Mouse (Mus musculus) limb, embryonic 15.5 days (tissue): Measurements from ENCODE around the gene Gpr157. TPM values are rescaled to one million over a fixed set of nuclear protein-coding genes. Genes with fewer than 3 reads are reported as not detected.
A peak's percentile ranks its signal among the peaks of the same experiment; 100 is the strongest.

ENCODE experiments used
- ATAC-seq: fragments of 200-750 bp; cut with Nextera tagmentation; 2 replicates; pipeline ENCODE4 v1.8.0; 2017; ENCODE audit warnings: low read depth, moderate TSS enrichment; ENCODE audit not compliant: insufficient number of reproducible peaks, low FRiP score, low TSS enrichment
- H3K27ac ChIP-seq: fragments of 300-500 bp; sonication (generic); 2 replicates; pipeline ENCODE4 v1.5.1; 2015; ENCODE audit warnings: moderate library complexity, mild to moderate bottlenecking, inconsistent platforms
- H3K27me3 ChIP-seq: fragments of 300-500 bp; sonication (generic); 2 replicates; pipeline ENCODE4 v1.6.1; 2015; ENCODE audit warnings: inconsistent platforms
- H3K36me3 ChIP-seq: fragments of 300-500 bp; sonication (generic); 2 replicates; pipeline ENCODE4 v1.6.1; 2015; ENCODE audit warnings: inconsistent platforms
- H3K4me1 ChIP-seq: fragments of 300-500 bp; sonication (generic); 2 replicates; pipeline ENCODE4 v1.6.1; 2015; ENCODE audit warnings: inconsistent platforms
- H3K4me2 ChIP-seq: fragments of 300-500 bp; sonication (generic); 2 replicates; pipeline ENCODE4 v1.6.1; 2015; ENCODE audit warnings: mild to moderate bottlenecking, inconsistent platforms
- H3K4me3 ChIP-seq: fragments of 300-500 bp; sonication (generic); 2 replicates; pipeline ENCODE4 v1.5.1; 2015; ENCODE audit warnings: mild to moderate bottlenecking, inconsistent platforms
- H3K9ac ChIP-seq: fragments of 300-500 bp; sonication (generic); 2 replicates; pipeline ENCODE4 v1.6.1; 2015; ENCODE audit warnings: inconsistent platforms
- H3K9me3 ChIP-seq: fragments of 300-500 bp; sonication (generic); 2 replicates; pipeline ENCODE4 v1.6.1; 2016; ENCODE audit warnings: inconsistent platforms
- WGBS: fragments of 180-500 bp; shearing (Covaris S2); methylation state at CpG from one replicate; pipeline ENCODE4 v1.1.7; 2015; 5-methylcytosine and 5-hydroxymethylcytosine counted together
- polyA plus RNA-seq: library from polyadenylated mRNA; unstranded; fragments of >200 nt; fragmentation: Nextera tagmentation; extraction: Ambion mirVana; gene quantifications from 2 replicates; pipeline ENCODE4 v1.2.1, GENCODE M21; 2015

The Gpr157 gene
- polyA plus RNA-seq, 1 experiment from 2014 or later, result 1.4 TPM

DNA sequence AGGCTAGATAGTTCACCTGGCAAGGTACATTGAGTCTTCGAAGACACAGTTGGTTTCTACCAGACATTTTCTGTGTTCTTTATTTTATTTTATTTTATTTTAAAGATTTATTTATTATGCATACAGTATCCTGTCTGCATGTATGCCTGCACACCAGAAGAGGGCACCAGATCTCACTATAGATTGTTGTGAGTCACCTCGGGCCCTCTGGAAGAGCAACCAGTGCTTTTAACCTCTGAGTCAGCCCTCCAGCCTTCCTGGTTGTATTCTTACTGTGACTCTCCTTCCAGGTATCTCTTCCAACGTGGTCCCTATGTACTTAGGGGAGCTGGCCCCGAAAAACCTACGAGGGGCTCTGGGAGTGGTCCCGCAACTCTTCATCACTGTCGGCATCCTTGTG lies 48.1 kb downstream of the Gpr157 start:
- H3K4me3 ChIP-seq, result no peak overlapping the region
- ATAC-seq, result no peak
- no peak overlapping the region for H3K27ac ChIP-seq
- H3K36me3 ChIP-seq, result no peaks in the 10 kb centered on the region
- no peaks in the 10 kb centered on the region for H3K9me3 ChIP-seq
- 83% methylated on average over 7 of the region's 7 CpGs for WGBS
- no peaks in the 10 kb centered on the region; the same call in 1 of the 2 replicates for H3K27me3 ChIP-seq
- no peak overlapping the region for H3K4me2 ChIP-seq
- H3K9ac ChIP-seq, result no peak overlapping the region
- peaks cover 15% of the 10 kb centered on the region for H3K4me1 ChIP-seq

DNA sequence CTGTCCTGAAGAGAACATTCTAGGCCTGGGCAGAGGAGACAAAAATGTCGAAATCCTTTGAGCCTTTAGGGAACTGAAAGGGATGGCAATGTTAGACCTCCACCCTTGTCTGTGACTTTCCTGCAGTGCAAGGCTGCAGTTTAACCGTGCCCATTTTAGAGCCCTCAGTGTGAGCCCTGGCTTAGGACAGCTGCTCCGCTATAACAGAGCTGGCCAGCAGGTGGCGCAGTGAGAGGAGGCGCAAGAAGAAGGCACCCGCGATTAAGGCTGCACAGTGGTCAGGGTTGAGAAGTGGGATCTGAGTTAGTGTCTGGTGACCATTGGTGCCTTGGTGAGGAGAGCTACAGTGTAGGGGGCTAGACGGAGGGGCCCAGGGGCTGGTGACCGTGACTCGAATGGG lies 49.5 kb downstream of the Gpr157 start:
- Histone ChIP-seq H3K27me3 (no peaks in the 10 kb centered on the region; the same call in 1 of the 2 replicates), H3K4me2 (no peak overlapping the region), H3K27ac (no peak overlapping the region), H3K4me3 (no peak overlapping the region), H3K36me3 (no peaks in the 10 kb centered on the region), H3K4me1 (peaks cover 15% of the 10 kb centered on the region), H3K9me3 (no peaks in the 10 kb centered on the region), H3K9ac (no peak overlapping the region)
- 11% methylated on average over 10 of the region's 10 CpGs for WGBS
- ATAC-seq, result no peak

DNA sequence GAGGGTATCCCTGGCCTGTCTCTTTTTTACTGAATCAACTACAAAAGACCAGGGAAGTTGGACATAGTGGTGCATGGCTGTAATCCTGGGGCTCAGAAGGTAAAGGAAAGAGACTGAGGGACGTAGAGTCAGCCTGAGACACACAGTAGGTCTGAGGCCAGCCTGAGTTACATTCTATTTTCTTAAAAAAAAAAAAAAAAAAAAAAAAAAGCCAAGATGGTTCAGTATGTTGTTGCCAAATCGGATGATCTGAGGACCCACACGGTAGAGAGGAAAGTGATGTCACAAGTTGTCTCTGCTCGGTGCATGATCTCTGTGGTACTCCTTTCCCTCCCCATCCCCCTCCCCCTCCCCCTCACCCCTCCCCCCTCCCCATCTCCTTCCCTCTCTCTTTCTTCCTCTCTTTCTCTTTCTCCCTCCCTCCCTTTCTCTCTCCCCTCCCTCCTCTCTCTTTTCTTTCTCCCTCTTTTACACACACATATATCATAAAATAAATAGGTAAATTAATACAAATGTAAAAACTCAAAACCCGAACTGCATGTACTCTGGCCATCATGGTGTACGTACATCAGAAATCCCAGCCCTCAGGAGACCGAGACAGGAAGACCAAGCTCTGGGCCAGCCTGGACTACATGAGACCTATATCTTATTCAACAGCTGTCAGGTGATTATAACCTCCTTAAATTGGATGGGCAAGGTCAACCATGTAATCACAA lies 50.4 kb downstream of the Gpr157 start:
- H3K4me3 ChIP-seq, result no peak overlapping the region
- peak overlapping the region; percentile 39; the same call in 1 of the 2 replicates for H3K4me2 ChIP-seq
- no peaks in the 10 kb centered on the region; the same call in 1 of the 2 replicates for H3K27me3 ChIP-seq
- H3K9me3 ChIP-seq, result no peaks in the 10 kb centered on the region
- no peaks in the 10 kb centered on the region for H3K36me3 ChIP-seq
- ATAC-seq, result no peak
- WGBS, result 82% methylated on average over 7 of the region's 7 CpGs
- peaks cover 15% of the 10 kb centered on the region for H3K4me1 ChIP-seq
- no peak overlapping the region for H3K9ac ChIP-seq
- H3K27ac ChIP-seq, result no peak overlapping the region; the same call in 1 of the 2 replicates

DNA sequence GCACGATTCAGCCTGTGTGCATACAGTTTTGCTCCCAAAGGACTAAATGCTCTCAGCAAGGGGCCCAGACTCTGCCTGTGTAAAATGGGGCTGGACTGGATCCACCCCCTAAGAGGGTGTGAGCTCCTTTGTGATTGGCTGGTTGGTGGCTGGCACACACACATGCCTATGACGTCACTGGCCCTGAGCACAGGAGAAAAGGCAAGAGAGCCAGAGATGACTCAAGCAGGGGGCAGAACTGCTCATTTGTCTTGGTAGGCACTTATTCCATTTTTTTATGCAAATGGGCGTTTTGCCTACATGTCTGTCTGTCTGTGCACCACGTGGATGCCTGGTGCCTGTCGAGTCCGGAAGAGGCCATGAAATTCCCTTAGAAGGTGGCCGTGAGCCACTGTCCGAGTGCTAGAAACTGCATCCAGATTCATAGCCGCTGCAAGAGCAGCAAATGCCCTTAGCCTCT lies 50.9 kb downstream of the Gpr157 start:
- H3K4me1 ChIP-seq, result peaks cover 11% of the 10 kb centered on the region
- no peak overlapping the region for H3K9ac ChIP-seq
- H3K36me3 ChIP-seq, result no peaks in the 10 kb centered on the region
- WGBS, result 18% methylated on average over 9 of the region's 9 CpGs
- peak; percentile 42; the same call in 1 of the 2 replicates for ATAC-seq
- no peaks in the 10 kb centered on the region for H3K9me3 ChIP-seq
- peak overlapping the region; percentile 25 for H3K4me3 ChIP-seq
- H3K27me3 ChIP-seq, result no peaks in the 10 kb centered on the region
- H3K4me2 ChIP-seq, result peak overlapping the region; percentile 39
- no peak overlapping the region; the same call in 1 of the 2 replicates for H3K27ac ChIP-seq

DNA sequence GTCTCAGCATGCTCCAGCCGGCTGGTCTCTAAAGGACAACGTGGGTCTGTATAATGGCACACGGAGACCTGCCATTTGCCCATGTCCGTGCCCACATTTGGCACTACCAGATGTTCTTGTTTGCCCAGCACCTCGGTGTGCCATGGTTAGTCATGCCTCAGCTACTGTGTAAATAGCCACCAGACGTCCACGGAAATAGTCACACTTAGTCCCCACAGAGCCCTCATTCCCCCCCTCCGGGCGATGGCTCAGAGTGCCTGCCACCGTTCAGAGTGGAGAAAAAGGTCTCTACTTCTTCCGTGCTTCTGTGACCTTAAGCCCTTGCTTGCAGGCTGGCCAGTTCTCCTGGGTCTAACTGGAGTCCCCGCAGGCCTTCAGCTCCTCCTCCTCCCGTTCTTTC lies 51.9 kb downstream of the Gpr157 start:
- ATAC-seq, result no peak

DNA sequence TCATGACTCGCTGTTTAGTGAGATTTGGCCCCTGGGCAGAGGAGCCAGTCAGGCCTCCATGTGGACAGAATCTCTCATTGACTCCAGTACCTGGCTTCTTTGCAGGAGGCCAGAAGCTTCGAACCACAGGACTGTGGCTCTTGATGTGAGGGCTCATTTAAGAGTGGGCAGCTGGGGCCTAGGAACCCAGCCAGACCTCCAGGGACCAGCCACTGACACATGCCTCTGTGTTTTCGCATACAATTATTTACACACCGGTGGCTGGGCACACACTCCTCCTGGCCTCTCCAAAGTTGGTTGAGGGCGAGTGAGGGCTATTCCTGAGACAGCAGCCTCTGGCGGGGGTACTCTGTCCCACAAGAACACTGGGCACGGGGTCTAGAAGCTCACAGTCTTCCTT lies 53.2 kb downstream of the Gpr157 start:
- H3K4me3 ChIP-seq, result no peak overlapping the region
- WGBS, result 76% methylated on average over 7 of the region's 7 CpGs
- no peak overlapping the region for H3K4me2 ChIP-seq
- ATAC-seq, result no peak
- H3K9ac ChIP-seq, result no peak overlapping the region
- H3K9me3 ChIP-seq, result no peaks in the 10 kb centered on the region
- H3K36me3 ChIP-seq, result no peaks in the 10 kb centered on the region
- peaks cover 11% of the 10 kb centered on the region for H3K4me1 ChIP-seq
- H3K27me3 ChIP-seq, result no peaks in the 10 kb centered on the region
- H3K27ac ChIP-seq, result no peak overlapping the region

More for the DNA sequence above, 51.9 kb downstream of the Gpr157 start:
- Histone ChIP-seq H3K4me1 (peaks cover 11% of the 10 kb centered on the region), H3K36me3 (no peaks in the 10 kb centered on the region), H3K4me3 (no peak overlapping the region), H3K27ac (no peak overlapping the region), H3K27me3 (no peaks in the 10 kb centered on the region), H3K9me3 (no peaks in the 10 kb centered on the region), H3K4me2 (no peak overlapping the region), H3K9ac (no peak overlapping the region)
- 63% methylated on average over 13 of the region's 13 CpGs for WGBS

DNA sequence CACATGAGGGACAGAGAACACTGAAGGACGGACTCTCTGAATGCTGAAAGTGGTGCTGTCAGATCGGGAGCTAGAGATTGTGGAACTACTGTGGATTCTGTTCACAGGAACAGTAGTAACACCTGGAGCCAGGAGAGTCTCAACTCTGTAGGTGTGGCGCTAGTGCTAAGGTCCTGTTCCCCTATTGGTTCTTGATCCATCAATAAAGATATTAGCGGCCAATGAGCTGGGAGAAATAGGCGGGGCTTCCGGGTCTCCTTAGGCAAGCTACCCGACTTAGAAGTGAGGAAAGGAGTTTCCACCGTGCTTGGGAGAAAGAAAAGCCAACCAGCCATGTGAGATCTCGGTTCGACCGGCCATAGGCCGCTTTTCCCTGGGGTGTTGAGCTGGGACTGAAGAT lies 57.1 kb downstream of the Gpr157 start:
- Histone ChIP-seq H3K27ac (no peak overlapping the region), H3K4me1 (no peaks in the 10 kb centered on the region), H3K36me3 (no peaks in the 10 kb centered on the region), H3K4me3 (no peak overlapping the region), H3K9me3 (no peaks in the 10 kb centered on the region), H3K9ac (no peak overlapping the region), H3K4me2 (no peak overlapping the region), H3K27me3 (no peaks in the 10 kb centered on the region)
- ATAC-seq, result no peak
- 22% methylated on average over 12 of the region's 12 CpGs for WGBS

DNA sequence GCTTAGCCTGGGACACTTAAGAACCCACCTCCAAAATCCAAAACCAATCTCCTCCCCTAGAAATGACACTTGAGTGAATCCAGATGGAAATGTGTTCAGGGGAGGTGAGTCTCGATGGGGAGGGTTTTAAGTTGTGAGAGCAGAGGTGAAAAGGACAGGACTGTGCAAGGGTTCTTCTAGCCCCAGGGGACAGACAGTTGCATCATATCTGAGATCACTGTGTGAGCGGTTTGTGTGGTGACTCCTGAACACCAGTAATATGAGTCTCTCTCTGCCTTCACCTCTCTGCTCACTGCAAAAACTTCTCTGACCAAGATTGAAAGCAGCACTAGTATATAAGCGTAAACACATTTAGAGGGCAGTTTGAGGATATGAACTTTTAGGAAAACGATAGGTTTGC lies 59.1 kb downstream of the Gpr157 start:
- Histone ChIP-seq H3K4me2 (no peak overlapping the region), H3K9me3 (no peaks in the 10 kb centered on the region), H3K27ac (no peak overlapping the region), H3K4me3 (no peak overlapping the region), H3K27me3 (no peaks in the 10 kb centered on the region), H3K4me1 (no peaks in the 10 kb centered on the region), H3K36me3 (no peaks in the 10 kb centered on the region), H3K9ac (no peak overlapping the region)
- WGBS, result 65% methylated on average over 4 of the region's 4 CpGs
- ATAC-seq, result no peak

DNA sequence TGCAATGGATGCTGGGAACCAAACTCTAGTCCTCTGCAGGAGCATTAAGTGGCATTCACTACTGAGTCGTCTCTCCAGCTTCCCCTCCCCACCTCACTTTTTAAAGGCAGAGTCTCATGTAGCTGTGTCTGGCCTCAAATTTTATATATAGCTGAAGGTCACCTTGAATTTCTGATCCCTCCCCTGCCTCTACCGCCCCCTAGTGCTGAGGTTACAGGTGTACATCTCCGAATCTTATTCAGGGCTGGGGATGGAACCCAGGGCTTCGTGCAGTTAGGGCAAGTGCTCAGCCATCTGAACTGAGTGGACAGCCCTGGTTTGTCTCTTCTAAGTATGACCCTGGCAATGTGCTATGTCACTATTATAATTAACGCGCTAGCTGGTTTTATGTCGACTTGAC lies 63.9 kb downstream of the Gpr157 start:
- 83% methylated on average over 7 of the region's 7 CpGs for WGBS

DNA sequence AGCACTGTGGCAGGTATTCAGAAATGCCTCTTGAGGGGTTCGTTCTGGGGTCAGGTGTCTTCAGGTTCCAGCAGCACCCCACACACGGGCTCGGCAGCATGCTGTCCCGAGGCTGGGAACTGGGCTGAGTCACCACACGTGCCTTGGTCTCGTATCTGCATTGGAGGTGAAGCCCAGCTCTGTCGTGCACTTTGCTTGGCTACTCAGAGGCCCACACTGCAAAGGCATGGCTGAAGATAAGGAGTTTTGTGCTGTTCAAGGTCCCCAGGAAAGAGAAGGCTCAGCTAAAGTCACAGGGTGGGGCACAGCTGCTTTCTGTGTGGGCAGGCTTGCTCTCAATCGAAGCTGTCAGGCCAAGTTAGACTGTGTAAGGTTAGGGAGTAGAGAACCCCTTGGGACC lies 65.3 kb downstream of the Gpr157 start:
- ATAC-seq, result no peak
- H3K4me3 ChIP-seq, result no peak overlapping the region
- H3K4me2 ChIP-seq, result no peak overlapping the region
- H3K27me3 ChIP-seq, result no peaks in the 10 kb centered on the region
- WGBS, result 78% methylated on average over 8 of the region's 8 CpGs
- H3K27ac ChIP-seq, result no peak overlapping the region
- no peaks in the 10 kb centered on the region for H3K36me3 ChIP-seq
- no peaks in the 10 kb centered on the region for H3K4me1 ChIP-seq
- no peaks in the 10 kb centered on the region for H3K9me3 ChIP-seq
- no peak overlapping the region for H3K9ac ChIP-seq

More for the DNA sequence above, 63.9 kb downstream of the Gpr157 start:
- ATAC-seq, result no peak
- Histone ChIP-seq H3K9me3 (no peaks in the 10 kb centered on the region), H3K36me3 (no peaks in the 10 kb centered on the region), H3K27ac (no peak overlapping the region), H3K9ac (no peak overlapping the region), H3K4me1 (no peaks in the 10 kb centered on the region), H3K4me2 (no peak overlapping the region), H3K27me3 (no peaks in the 10 kb centered on the region), H3K4me3 (no peak overlapping the region)

DNA sequence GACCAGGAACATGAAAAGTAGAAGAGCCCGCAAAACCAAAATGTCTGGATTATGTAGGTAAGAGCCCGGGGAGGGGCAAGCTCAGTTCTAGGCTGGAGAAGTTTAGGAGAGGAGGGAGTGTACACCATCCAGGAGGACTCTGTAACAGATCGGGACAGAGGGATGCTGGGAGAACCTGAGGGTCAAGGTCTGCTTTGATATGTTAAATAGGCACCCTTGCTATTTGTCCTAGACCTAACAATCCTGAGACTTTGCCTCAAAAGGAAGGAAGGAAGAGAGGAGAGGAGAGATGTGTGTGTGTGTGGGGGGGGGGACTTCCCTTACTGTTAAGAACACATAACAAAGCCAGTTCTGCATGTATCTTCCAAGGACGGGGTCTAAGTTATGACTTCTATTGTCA lies 68.1 kb downstream of the Gpr157 start:
- no peak overlapping the region for H3K27ac ChIP-seq
- no peak overlapping the region for H3K4me3 ChIP-seq
- H3K36me3 ChIP-seq, result no peaks in the 10 kb centered on the region
- H3K9me3 ChIP-seq, result no peaks in the 10 kb centered on the region
- H3K4me1 ChIP-seq, result no peaks in the 10 kb centered on the region
- no peak overlapping the region for H3K4me2 ChIP-seq
- no peaks in the 10 kb centered on the region for H3K27me3 ChIP-seq
- H3K9ac ChIP-seq, result no peak overlapping the region
- ATAC-seq, result no peak
- 89% methylated on average over 4 of the region's 4 CpGs for whole genome bisulfite sequencing
